Mouse (Mus musculus) lung, embryonic 16.5 days (tissue): ENCODE data around the gene Prdm16. TPM values are rescaled to one million over a fixed set of nuclear protein-coding genes. Genes with fewer than 3 reads are reported as not detected.

Source experiments
- ATAC-seq: fragments of 200-750 bp; cut with Nextera tagmentation; 2 replicates; pipeline ENCODE4 v1.8.0; 2017; ENCODE audit warnings: low read depth, mild to moderate bottlenecking, moderate library complexity
- H3K27ac ChIP-seq: fragments of 300-500 bp; sonication (generic); 2 replicates; pipeline ENCODE4 v1.5.1; 2014; ENCODE audit warnings: mild to moderate bottlenecking, control low read depth, low read length
- H3K27me3 ChIP-seq: fragments of 300-500 bp; sonication (generic); 2 replicates; pipeline ENCODE4 v1.6.1; 2014; ENCODE audit warnings: low read depth, low read length, mixed read lengths; ENCODE audit not compliant: control insufficient read depth, insufficient read depth
- H3K36me3 ChIP-seq: fragments of 300-500 bp; sonication (generic); 2 replicates; pipeline ENCODE4 v1.6.1; 2014; ENCODE audit warnings: low read length; ENCODE audit not compliant: control insufficient read depth, insufficient read depth
- H3K4me1 ChIP-seq: fragments of 300-500 bp; sonication (generic); replicated peaks from 2 replicates; pipeline ENCODE4 v1.6.1; 2014; ENCODE audit warnings: low read length, mixed read lengths; ENCODE audit not compliant: control insufficient read depth, insufficient read depth
- H3K4me2 ChIP-seq: fragments of 300-500 bp; sonication (generic); 2 replicates; pipeline ENCODE4 v1.6.1; 2014; ENCODE audit warnings: low read depth, low read length, control low read depth
- H3K4me3 ChIP-seq: fragments of 300-500 bp; sonication (generic); 2 replicates; pipeline ENCODE4 v1.5.1; 2014; ENCODE audit warnings: mild to moderate bottlenecking, low read length, control low read depth
- H3K9ac ChIP-seq: fragments of 300-500 bp; sonication (generic); 2 replicates; pipeline ENCODE4 v1.6.1; 2014; ENCODE audit warnings: low read length, control low read depth
- H3K9me3 ChIP-seq: fragments of 300-500 bp; sonication (generic); 2 replicates; pipeline ENCODE4 v1.6.1; 2016; ENCODE audit warnings: low read length; ENCODE audit not compliant: control insufficient read depth
- WGBS: fragments of 180-500 bp; shearing (Covaris S2); extraction: QIAGEN DNeasy Blood & Tissue Kit; methylation state at CpG from one replicate; pipeline ENCODE4 v1.1.7; 2014; 5-methylcytosine and 5-hydroxymethylcytosine counted together
- polyA plus RNA-seq: library from polyadenylated mRNA; unstranded; fragments of >200 nt; fragmentation: Nextera tagmentation; extraction: Ambion mirVana; gene quantifications from 2 replicates; pipeline ENCODE4 v1.2.1, GENCODE M21; 2015

Gene Prdm16
- polyA plus RNA-seq, 1 experiment from 2014 or later: 25.2 TPM

DNA sequence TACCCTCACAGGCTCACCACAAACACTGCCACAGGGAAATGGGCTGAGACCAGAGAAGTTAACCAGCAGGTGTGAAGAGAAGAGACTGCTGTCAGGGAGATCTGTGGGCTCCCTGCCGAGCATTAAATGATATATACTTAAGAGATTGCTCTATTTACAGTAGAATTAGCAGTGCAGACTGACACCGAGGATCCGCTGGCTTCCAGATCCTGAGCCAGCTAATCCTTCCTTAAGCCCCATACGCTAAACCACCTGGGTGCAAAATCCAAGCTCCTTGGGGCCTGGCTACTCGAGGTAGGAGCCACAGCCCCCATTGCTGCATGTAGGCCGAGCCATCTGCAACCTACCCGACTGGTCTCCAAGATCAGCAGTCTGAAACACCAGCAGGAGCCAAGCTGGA is 38.3 kb downstream of the Prdm16 start:
- Histone ChIP-seq H3K27me3 (no peaks in the 10 kb centered on the region; the same call in 1 of the 2 replicates), H3K4me1 (peaks cover 16% of the 10 kb centered on the region), H3K9me3 (no peaks in the 10 kb centered on the region), H3K27ac (no peak overlapping the region), H3K4me3 (no peak overlapping the region), H3K9ac (no peak overlapping the region), H3K36me3 (no peaks in the 10 kb centered on the region), H3K4me2 (no peak overlapping the region)
- ATAC-seq: no peak
- WGBS: 39% methylated on average over 7 of the region's 7 CpGs

DNA sequence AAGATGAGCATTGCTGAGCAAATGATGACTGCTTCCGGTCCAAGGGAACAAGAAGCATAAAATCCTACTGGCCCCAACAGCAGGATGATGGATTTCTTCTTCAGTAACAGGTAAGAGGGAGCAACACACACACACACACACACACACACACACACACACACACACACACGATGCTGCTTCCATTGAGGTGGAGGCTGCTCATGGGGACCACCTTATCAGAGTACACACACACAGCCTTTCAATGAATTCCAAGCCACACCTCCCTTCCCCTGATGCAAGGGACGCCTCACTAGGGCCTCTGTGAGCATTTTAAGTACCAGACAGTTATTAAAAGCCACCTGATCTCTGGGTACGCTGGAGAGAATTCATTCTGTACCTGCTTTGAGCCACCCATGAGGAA is 39.9 kb downstream of the Prdm16 start:
- Histone ChIP-seq H3K27me3 (no peaks in the 10 kb centered on the region; the same call in 1 of the 2 replicates), H3K36me3 (no peaks in the 10 kb centered on the region), H3K9ac (no peak overlapping the region), H3K4me3 (no peak overlapping the region), H3K4me1 (peaks cover 16% of the 10 kb centered on the region), H3K4me2 (no peak overlapping the region), H3K27ac (no peak overlapping the region), H3K9me3 (no peaks in the 10 kb centered on the region)
- WGBS: 44% methylated on average over 4 of the region's 4 CpGs
- no peak for ATAC-seq

DNA sequence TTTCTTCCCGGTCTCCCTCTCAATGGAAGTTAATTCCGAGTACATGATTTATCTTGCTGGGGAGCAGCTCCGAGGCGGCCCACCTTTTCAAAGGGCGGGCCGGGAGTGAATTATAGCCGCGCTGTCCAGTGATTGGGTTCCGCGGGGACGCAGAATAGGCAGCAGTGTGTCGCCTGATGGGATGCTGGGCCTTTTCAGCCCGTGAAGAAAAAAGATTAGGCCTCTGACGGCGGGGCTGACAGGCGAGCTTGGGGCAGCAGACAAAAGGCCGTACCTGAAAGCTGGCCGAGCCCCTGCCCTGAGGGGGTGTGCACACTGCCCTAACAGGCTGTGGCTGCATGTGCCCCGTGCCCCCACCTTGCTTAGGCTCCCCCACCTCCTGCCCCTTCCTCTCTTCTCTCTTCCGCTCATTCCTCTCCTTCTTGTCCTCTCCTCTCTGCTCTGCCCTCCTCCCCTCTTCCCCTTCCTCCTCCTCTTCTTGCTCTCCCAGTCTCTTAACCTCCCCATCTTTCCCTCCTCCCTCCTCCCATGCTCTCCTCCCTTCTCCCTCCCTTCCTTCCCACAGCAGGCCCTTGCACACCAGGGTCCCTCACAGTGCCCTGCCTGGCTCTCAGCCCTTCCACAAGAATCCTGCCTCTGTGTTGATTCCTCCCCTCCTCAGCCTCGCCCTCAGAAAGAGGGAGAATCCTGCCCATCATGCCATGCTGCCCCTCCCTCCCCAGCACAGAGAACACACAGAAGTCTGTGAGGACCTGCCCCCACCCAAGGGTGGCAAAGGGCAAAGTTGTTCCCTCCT is 41.7 kb downstream of the Prdm16 start:
- 0 out of 2 replicates have a peak, but pooled peaks have one; percentile 32 for ATAC-seq
- Histone ChIP-seq H3K27me3 (no peaks in the 10 kb centered on the region; the same call in 1 of the 2 replicates), H3K4me2 (no peak overlapping the region), H3K9ac (peak overlapping the region; percentile 1; the same call in 1 of the 2 replicates), H3K27ac (peak overlapping the region; percentile 10; the same call in 1 of the 2 replicates), H3K36me3 (no peaks in the 10 kb centered on the region), H3K4me1 (peaks cover 16% of the 10 kb centered on the region), H3K4me3 (no peak overlapping the region), H3K9me3 (no peaks in the 10 kb centered on the region)
- 19% methylated on average over 21 of the region's 21 CpGs for WGBS

DNA sequence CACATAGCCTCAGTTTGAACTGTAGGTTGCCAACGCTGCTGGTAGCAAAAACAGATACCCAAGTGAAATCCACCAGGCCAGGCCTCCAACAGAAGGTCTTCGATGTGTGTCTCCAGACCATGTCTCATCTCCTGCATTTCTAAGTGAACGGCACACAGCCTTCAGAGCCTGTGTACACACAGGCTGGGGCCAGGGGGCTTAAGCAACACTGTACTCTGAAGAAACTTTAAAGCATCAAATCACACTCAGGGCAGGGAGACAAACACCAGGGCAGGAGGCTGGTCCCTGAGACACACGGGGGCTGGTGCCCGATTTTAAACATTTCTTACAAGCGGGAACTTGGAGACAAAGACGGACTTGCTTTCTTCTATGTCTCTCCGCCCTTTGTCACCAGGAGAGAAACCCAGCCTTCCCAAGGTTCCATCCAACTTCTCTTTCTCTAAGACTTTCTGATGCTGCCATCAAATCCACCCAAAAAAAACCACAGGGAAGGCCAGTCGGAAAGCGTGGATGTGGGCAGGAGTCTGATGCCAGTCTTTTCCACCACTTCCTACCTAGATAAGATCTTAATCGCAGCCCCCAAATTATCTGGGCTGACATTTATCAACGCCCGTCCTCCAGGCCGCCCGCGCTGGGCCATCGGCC is 42.4 kb downstream of the Prdm16 start:
- H3K4me3 ChIP-seq: no peak overlapping the region
- H3K27ac ChIP-seq: no peak overlapping the region
- whole genome bisulfite sequencing: 40% methylated on average over 17 of the region's 17 CpGs
- no peaks in the 10 kb centered on the region; the same call in 1 of the 2 replicates for H3K27me3 ChIP-seq
- H3K9ac ChIP-seq: no peak overlapping the region
- H3K4me2 ChIP-seq: no peak overlapping the region
- no peaks in the 10 kb centered on the region for H3K36me3 ChIP-seq
- peaks cover 16% of the 10 kb centered on the region for H3K4me1 ChIP-seq
- no peaks in the 10 kb centered on the region for H3K9me3 ChIP-seq
- no peak for ATAC-seq

- no peaks in the 10 kb centered on the region; the same call in 1 of the 2 replicates for H3K27me3 ChIP-seq
- H3K4me3 ChIP-seq: no peak overlapping the region
- no peaks in the 10 kb centered on the region for H3K36me3 ChIP-seq
- H3K4me1 ChIP-seq: peaks cover 31% of the 10 kb centered on the region
- H3K27ac ChIP-seq: no peak overlapping the region
- no peaks in the 10 kb centered on the region for H3K9me3 ChIP-seq
- H3K9ac ChIP-seq: no peak overlapping the region; the same call in 1 of the 2 replicates
- ATAC-seq: no peak
- no peak overlapping the region for H3K4me2 ChIP-seq
- 34% methylated on average over 13 of the region's 13 CpGs for WGBS
Observed at GRCm38 (mm10) chr4:154592562-154592961, 44.1 kb downstream of the Prdm16 start.

GRCm38 (mm10) chr4:154590910-154591309 is 45.8 kb downstream of the Prdm16 start:
- 77% methylated on average over 10 of the region's 11 CpGs for WGBS
- H3K4me1 ChIP-seq: peaks cover 46% of the 10 kb centered on the region
- no peaks in the 10 kb centered on the region for H3K36me3 ChIP-seq

DNA sequence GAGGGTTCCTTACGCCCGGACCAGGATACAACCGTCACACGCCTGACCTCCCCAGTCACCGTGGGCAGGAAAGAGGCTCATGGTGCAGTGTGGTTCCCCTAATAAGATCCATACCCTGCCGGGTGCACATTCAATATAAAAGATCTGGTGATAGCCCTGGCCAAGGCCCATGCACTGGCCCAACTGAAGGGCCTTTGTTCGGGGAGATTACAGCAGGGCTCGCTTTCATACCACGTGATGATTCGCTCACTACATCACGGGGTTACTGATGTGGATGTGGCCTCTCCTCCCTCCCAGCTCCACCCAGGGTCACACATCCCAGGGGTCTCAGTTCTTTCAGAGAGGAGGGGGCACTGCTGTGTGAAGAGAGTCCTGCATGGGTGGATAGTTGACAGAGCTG is 50.3 kb downstream of the Prdm16 start:
- no peak overlapping the region for H3K4me3 ChIP-seq
- WGBS: 67% methylated on average over 11 of the region's 11 CpGs
- H3K36me3 ChIP-seq: no peaks in the 10 kb centered on the region
- H3K9me3 ChIP-seq: no peaks in the 10 kb centered on the region
- no peaks in the 10 kb centered on the region for H3K27me3 ChIP-seq
- H3K9ac ChIP-seq: no peak overlapping the region; the same call in 1 of the 2 replicates
- no peak overlapping the region for H3K4me2 ChIP-seq
- 0 out of 2 replicates have a peak, but pooled peaks have one; percentile 15 for ATAC-seq
- H3K27ac ChIP-seq: peak overlapping the region; percentile 84
- peaks cover 51% of the 10 kb centered on the region for H3K4me1 ChIP-seq

More at GRCm38 (mm10) chr4:154590910-154591309, 45.8 kb downstream of the Prdm16 start:
- H3K9ac ChIP-seq: no peak overlapping the region
- no peak for ATAC-seq
- no peaks in the 10 kb centered on the region; the same call in 1 of the 2 replicates for H3K27me3 ChIP-seq
- no peaks in the 10 kb centered on the region for H3K9me3 ChIP-seq
- H3K27ac ChIP-seq: no peak overlapping the region
- H3K4me2 ChIP-seq: no peak overlapping the region
- H3K4me3 ChIP-seq: no peak overlapping the region

GRCm38 (mm10) chr4:154585779-154586178 is 50.9 kb downstream of the Prdm16 start:
- Histone ChIP-seq H3K4me1 (peaks cover 51% of the 10 kb centered on the region), H3K9ac (no peak overlapping the region; the same call in 1 of the 2 replicates)

DNA sequence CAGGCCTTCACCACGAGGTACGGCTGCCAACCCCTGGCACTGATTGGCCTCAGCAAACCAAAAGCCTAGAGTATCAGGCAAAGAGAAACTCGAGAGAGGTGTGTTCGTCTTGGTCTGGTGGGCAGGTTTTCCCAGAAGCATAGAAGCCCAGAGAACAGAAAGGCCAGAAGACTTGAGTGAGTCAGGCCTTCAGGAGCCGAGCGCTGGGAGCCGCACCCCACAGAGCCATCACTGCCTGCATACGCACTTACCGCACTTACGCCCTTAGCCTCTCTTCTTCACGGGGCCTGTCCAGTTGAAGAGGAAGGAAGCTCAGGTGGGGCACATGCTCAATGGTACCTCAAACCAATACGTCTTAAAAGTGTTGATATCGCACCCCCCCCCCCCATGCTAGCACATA is 53.0 kb downstream of the Prdm16 start:
- H3K36me3 ChIP-seq: no peaks in the 10 kb centered on the region

More at GRCm38 (mm10) chr4:154585779-154586178, 50.9 kb downstream of the Prdm16 start:
- peak; percentile 88 for ATAC-seq
- Histone ChIP-seq H3K36me3 (no peaks in the 10 kb centered on the region), H3K4me2 (no peak overlapping the region), H3K9me3 (no peaks in the 10 kb centered on the region), H3K27me3 (no peaks in the 10 kb centered on the region), H3K27ac (peak overlapping the region; percentile 84), H3K4me3 (no peak overlapping the region)
- WGBS: 55% methylated on average over 14 of the region's 14 CpGs

More for the DNA sequence above, 53.0 kb downstream of the Prdm16 start:
- Histone ChIP-seq H3K4me3 (no peak overlapping the region), H3K9me3 (no peaks in the 10 kb centered on the region), H3K27ac (peak overlapping the region; percentile 84), H3K27me3 (no peaks in the 10 kb centered on the region), H3K4me2 (no peak overlapping the region), H3K4me1 (peaks cover 48% of the 10 kb centered on the region), H3K9ac (no peak overlapping the region)
- no peak for ATAC-seq
- WGBS: 78% methylated on average over 13 of the region's 13 CpGs
